Mouse (Mus musculus): ENCODE results near the gene Skil.

DNA sequence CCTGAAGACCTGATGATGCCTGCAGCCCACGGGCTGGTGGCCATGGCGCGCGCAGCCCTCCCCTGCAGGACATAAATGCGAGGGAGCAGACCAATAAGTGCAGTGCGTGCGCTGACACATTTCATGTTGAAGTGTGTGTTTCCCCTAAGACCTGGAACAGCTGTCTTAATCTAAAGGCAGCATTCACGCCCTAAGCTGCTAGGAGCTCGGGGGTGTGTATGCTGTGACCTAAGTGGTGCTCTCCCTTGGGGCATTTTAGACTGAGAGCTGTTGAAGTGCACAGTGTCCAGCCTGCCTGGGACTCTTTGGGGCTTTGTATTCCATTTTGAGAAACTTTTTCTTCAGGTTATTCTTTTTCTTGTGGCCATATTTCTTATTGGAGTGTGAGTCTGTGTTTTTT lies 43.1 kb upstream of the Skil start:
- TF ChIP-seq POLR2A (IDR thresholded peaks at IDR 0.05; ENCODE audit: low read depth, low read length) = no peak
- no peak for TF ChIP-seq CTCF (IDR thresholded peaks at IDR 0.05; ENCODE audit: borderline replicate concordance, insufficient read depth, low read length)

Data from embryonic fibroblast, embryonic 13.5 days (primary cell).